Mouse (Mus musculus): ENCODE data around the gene Gm572. TPM values are rescaled to one million over a fixed set of nuclear protein-coding genes. Genes with fewer than 3 reads are reported as not detected.

The Gm572 gene
- total RNA-seq (2021): 1 to 10 TPM; 3.1 to 4.0 TPM
- long read RNA-seq, experiment 1: 0 reads
- long read RNA-seq, experiment 2: 0 reads

DNA sequence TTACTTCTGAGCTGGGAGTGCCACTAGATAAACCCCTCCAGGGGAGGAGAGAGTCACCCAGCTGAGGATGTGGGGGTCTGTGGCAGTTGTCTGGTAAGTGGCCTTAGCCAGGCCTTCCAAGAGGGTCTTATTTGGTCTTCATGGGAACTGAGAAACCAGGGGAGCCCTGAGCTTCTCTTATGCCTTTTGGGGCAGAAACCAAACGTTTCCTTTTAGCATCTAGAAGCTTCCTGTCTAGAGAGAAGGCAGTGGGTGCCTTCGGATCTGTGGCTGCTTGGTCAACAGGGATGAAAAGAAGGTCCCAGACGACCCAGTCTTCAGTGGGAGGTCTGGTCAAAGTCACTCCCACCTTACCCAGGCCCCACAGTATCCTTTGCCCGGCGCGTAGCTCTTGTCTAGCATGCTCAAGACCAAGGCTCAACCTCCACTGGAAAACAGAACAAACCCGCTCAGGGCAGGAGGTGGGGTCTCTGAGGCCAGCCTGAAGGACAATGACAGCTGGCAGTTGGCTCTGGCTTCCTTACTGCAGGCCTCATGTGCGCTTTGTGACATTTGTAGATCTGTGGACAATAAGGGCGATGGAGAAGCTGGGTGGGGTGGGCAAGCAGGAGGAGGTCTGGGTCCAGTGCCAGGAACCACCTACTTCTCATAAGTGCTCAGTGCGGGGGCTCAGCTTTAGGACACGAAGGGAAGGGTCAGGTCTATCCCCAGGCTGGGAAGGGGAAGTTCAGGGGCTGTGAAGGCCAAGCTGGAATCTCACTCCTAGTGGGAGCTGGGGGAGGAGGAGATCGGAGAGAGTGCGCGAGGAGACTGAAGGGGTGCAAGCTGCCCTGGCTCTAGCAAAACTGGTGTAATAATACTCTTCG, at the start of gene Gm572:
Gene Gm572 (plus strand): TSS at position 27 of the 866 bp plus-strand sequence.
- DNase-seq: no peak
- intact Hi-C loops (cut with DNase I): no loop called here

DNA sequence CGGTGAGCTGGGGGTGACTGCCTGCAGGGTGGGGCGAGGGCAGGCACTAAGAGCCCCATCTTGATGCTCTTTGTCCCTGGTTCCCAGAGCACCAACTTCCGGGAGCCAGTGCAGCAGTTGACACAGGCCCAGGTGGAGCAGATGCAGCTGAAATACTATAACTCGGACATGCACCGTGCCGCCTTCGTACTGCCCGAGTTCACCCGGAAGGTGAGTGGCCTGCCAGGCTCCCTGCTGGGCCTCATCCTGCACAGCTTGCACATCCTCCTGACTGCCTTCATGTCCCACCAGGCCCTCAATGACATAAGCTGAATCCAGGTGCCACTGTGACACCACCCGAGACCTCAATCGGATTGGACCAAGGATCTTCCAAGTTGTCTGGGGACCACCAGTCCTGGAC, 49.1 kb upstream of the Gm572 start:
- DNase-seq: no peak
- intact Hi-C loops (cut with DNase I): no loop called here

DNA sequence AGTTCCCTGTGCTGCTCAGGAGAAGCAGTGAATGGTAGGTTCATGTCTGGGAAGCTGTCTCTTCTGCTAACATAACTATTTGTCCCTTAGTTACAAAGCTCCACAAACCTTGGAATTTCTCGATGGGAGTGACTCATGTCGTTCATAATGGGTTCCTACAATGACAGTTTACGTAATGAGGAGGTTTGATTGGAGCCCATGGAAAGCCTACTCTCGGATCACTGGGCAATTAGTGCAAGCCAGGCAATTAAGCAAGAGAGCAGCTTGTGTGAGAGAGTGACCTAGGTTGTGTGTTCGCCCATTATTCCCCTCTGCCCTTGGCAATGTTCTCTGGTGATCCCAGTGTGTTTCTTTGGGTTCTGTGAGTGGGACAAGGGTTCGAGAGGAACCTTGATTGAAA, 47.2 kb upstream of the Gm572 start:
- DNase-seq: no peak
- intact Hi-C loops (cut with DNase I): no loop called here

DNA sequence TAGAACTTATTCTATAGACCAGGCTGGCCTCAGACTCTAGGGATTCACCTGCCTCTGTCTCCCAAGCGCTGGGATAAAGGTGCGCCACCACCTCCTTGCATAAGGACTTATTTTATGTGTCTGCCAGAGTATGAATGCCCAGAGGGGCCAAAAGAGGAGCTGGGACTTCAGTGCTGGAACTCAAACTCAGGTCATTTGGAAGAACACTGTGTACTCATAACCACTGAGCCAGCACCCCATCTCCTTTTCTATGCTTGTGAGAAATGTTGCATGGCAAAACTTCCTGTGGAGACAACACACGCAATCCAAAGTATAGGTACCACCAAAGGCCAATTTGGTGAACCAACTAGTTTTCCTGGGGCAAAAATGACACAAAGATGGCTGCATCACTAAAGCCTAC, 46.4 kb upstream of the Gm572 start:
- intact Hi-C loops (cut with DNase I): no loop called here
- DNase-seq: no peak

DNA sequence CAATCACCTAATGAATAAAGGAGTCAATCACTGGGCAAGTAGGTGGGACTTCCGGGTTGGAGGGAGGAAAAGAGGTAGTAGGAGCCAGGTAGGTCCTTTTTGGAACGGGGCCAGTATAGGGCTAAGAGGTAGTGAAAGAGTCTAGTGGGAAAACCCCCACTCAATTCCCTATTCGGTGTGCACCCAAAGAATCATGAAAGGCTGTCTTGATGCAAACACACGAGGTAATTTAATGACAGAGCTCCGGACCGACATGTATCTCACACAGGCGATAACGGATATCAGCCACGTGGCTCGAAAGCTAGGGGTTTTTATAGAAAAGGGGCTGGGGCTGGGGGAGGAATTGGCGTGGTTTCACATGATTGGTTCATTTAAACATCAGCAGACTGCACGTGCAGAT, 44.3 kb upstream of the Gm572 start:
- intact Hi-C loops (cut with DNase I): no loop called here
- DNase-seq: no peak

DNA sequence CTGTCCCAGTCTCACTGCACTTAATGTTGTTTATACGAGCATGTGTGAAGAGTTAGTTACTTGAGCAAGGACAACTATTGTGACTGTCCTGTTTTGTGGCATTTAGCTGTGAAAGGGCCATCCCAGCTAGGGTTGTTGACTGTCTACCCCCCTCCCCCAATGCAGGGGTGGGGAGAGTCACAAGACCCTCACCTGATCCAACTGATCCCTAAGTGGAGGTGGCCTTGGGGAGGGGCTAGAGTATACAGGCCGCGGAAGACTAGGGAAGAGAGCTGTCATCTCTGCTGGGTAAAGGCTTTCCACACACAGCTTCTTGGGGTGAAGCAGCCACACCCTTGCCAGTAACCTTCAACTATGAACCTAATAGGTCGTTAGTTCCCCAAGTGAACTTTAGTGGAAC, 42.8 kb upstream of the Gm572 start:
- intact Hi-C loops (cut with DNase I): no loop called here
- no peak for DNase-seq

DNA sequence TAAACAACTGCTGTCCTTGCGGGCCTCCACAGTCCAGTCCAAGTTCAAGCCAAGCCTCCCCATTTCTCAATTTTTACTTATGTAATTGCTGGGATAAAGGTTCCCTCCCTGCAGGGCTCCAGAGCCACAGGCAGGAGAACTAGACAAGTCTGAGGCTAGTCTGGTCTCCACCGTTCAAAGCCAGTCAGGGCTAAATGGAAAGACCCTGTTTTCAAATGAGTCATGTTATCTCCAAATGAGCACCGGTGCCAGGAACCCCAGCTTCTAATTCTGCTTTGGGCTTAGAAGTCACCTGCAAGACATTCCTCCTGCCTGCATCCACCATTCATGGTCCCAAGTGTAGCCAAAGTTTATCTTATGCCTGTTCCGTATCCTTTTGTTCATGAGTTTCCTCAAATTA, 41.2 kb upstream of the Gm572 start:
- intact Hi-C loops (cut with DNase I): no loop called here
- DNase-seq: no peak

DNA sequence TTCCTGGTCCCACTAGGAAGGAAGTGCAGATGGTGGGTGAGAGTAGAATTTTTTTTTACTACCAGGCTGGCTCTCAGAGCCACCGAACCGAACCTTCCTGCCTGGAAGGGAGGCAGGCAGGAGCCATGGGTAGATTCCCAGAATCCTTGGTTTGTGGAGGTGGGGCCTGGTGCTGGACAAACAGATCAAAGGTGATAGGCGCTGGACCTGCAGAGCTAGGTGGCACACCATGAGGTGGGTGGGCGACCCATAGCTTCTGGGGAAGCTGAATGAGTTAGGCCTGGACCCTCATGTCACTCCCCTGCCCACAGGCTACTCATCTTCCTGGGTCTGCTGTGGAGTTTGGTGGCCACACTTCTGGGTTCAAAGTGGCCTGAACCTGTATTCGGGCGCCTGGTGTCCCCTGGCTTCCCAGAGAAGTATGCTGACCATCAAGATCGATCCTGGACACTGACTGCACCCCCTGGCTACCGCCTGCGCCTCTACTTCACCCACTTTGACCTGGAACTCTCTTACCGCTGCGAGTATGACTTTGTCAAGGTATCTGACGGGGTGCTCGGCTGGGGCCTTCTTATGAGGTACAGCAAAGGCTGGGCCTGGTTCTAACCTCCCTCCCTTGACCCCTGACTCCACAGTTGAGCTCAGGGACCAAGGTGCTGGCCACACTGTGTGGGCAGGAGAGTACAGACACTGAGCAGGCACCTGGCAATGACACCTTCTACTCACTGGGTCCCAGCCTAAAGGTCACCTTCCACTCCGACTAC, 40.6 kb upstream of the Gm572 start, which contains the start of gene Masp2:
Gene Masp2 (plus strand): TSS at position 198 of the 764 bp plus-strand sequence.
- intact Hi-C loops (cut with DNase I): no loop called here
- DNase-seq: no peak

DNA sequence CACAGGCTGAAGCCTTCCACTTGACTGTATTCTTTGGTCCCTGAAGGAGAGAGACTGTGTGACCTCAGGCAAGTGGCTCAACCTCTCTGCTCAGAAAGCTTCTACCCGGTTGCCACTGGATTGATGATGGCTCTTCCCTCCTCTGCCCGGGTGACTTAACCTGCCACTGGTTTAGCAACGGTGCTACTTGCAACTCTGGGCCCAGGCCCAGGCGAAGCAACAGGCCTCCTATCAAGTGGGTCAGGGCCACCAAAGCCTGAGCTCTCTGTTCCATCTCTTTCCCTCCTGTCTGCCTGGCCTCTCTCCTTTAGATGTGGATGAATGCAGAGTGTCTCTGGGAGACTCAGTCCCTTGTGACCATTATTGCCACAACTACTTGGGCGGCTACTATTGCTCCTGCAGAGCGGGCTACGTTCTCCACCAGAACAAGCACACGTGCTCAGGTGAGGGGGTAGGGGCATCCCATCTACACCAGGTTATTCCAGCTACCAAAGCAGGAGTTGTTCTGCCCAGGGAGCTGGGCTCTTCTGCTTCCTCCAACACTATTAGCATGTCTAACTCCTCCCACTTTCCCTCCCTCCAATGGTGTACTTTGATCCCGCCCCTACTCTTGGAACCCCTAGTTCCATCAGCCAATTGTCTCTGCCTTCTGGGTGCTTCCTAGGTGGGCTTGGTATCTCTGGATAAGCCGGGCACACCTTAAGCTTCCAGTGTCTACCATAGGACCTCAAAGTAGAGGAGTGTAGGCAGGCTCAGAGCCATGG, 39.6 kb upstream of the Gm572 start:
- intact Hi-C loops (cut with DNase I): no loop called here
- no peak for DNase-seq

DNA sequence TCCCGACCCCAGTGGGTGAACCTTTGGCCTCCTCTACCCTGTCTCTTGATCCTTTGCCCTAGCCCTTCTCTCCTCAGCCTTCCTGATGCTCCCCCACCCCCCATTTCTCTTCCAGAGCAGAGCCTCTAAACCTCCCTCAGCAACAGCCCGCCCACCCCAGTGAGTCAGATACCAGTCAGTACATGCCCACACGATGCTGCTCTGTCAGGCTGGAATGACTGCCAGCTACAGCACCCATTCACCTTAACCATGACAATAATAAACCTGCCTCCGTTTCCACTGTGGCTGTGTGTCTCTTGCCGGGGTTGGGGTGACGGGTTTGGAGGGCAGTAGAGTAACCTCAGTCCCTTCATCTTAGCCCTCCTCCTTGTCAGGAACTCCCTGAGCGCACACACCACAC, 39.0 kb upstream of the Gm572 start:
- no peak for DNase-seq
- intact Hi-C loops (cut with DNase I): no loop called here

DNA sequence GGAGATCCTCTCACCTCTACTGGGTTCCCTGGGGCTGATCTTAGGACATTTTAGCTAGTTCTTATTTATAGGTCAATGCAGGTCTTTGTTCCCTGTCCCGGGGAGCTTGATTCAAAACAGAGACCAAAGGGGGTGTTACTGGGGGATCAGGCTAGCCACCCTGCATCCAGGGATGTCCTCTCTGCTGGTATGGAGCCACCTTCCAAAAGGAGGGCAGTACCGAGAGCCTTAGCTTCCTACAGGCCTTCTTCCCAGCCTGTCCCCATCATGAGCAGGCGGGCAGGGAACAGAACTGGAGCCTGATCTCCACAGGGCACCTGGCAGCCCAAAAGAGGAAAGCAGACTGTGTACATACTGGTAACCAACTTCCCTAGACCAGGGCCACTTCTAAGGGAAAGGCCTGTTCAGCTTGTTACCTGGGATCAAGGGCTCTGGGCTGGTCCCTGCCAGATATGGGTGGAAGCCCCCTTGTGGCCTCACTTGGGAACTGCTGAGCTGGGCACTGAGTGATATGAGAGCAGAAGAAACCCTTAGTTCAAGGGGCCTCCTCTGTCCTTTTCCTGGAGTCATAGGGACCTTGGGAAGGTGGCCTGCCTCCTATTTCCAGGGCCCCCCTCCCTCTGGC, 38.5 kb upstream of the Gm572 start:
- intact Hi-C loops (cut with DNase I): loop anchor here (5.0 kb wide), 1 partner anchor 437 kb away; no protein-coding TSS in a partner anchor
- peak; percentile 50 to 76 for DNase-seq

DNA sequence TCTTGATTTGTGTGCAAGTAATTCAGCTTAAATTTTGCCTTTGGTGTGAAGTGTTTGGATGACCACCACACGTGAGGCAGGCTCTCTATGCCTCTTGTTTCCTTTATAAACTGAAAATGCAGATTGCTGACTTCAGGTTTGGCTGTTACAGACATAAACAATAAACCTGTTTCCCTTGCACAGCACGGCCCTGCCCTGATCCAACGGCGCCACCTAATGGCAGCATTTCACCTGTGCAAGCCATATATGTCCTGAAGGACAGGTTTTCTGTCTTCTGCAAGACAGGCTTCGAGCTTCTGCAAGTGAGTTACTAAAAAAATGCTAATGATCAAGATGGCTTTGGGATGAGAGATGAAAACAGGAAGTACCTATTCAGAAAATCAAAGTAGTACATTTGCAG, 35.4 kb upstream of the Gm572 start:
- intact Hi-C loops (cut with DNase I): loop anchor here (5.0 kb wide), 1 partner anchor 440 kb away; no protein-coding TSS in a partner anchor
- DNase-seq: peak; percentile 78 to 88

DNA sequence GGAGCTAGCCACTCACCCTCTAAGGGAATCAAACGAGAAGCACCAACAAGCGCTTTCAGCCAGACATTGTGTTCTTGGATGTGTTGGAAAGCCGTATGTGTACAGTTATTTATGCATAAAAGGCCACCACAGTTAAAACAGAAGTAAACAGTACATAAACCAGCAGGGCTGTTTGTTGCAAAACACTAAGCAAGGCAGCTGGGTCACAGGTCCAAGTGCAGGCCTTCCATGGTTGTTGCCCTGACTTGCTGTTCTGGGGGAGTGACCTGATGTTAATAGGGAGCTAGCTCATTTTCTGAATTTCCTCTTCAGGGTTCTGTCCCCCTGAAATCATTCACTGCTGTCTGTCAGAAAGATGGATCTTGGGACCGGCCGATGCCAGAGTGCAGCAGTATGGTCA, 33.3 kb upstream of the Gm572 start:
- DNase-seq: no peak
- intact Hi-C loops (cut with DNase I): loop anchor here (5.0 kb wide), 1 partner anchor 443 kb away; no protein-coding TSS in a partner anchor

DNA sequence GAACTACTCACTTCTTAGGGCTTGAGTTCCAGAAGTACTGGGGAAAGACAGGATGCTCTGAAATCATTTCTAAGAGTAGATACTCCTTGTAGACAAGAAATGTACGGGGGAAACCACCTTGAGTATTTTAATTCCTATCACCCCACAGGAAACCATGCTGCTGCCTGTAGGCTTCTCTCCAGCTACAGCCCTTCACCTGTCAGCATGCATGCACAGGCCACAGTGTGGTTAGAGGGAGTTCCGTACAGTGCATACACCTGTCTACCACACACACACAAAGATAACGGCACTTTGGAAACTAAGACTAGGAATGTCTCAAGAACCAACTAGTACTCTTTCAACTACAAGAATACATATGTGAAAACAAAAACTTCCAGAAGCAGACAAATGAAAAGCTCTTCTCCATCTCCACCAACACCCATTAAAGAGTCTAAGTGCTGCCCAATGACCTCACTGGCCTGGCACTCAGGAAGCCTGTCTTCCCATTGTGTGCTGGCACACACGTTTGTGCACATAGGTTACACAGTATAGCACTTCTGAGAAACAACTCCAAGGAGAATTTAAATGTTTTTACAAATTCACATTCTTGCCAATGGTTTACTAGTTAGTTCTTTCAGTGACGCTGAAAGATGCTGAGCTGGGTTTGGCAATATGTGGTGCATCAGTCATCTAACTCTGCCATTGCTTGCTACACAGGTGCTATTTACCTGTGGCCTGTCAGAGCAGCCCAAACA, 32.3 kb upstream of the Gm572 start:
- DNase-seq: no peak
- intact Hi-C loops (cut with DNase I): no loop called here

DNA sequence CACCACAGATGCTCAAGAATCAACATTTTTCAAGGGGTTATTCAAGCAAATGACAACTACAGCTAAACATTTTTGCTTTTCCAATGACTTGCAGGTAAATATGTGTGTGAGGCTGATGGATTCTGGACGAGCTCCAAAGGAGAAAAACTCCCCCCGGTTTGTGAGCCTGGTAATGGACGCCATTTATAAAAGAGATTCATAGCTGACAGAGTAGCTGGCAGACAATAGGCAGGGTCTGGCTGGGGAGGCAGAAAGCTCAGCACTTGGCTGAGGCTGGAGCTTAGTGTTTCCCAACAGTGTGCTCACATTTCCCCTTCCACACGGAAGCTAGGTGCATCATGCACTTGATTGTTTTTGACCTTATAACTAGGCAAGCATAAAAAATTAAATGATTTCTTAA, 30.6 kb upstream of the Gm572 start:
- no peak for DNase-seq
- intact Hi-C loops (cut with DNase I): no loop called here

DNA sequence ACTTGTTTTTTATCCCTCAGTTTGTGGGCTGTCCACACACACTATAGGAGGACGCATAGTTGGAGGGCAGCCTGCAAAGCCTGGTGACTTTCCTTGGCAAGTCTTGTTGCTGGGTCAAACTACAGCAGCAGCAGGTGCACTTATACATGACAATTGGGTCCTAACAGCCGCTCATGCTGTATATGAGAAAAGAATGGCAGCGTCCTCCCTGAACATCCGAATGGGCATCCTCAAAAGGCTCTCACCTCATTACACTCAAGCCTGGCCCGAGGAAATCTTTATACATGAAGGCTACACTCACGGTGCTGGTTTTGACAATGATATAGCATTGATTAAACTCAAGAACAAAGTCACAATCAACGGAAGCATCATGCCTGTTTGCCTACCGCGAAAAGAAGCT, 29.4 kb upstream of the Gm572 start:
- DNase-seq: no peak
- intact Hi-C loops (cut with DNase I): no loop called here

DNA sequence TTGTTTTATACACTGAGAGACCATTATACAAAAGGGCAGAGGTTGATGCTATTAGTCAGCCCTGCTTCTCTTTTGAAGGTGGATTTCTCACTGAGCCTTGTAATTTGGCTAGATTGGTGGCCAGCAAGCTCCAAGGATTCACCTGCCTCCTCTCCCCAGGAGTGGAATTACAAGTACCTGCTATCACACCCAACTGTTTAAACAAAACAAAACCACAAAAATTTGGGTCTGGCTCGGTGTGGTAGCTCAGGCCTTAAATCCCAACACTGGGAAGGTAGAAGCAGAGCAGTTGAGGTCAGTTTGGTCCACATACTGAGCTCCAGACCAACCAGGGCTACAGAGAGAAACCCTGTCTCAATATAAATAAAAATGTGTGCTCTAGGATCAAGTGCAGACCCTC, 23.3 kb upstream of the Gm572 start:
- intact Hi-C loops (cut with DNase I): loop anchor here (5.0 kb wide), 1 partner anchor 63 kb away; the partner anchor contains the start of gene Exosc10
- DNase-seq: no peak

DNA sequence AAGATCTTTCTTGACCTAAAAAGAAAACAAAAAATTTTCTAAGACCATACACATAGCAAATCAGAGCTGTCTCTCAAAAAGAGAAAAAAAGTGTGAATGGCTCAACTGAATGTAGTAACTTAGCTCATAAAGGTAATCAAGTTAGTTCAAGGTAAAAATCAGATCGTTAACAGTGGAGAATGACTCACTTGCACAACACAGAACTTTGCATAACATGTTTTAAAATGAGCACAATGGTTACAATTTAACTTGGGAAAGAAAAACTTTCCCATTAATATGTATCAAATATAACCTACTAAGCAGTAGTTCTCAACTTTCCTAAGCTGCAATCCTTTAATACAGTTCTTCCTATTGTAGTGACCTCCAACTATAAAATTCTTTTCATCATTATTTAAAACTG, 22.4 kb upstream of the Gm572 start:
- DNase-seq: no peak
- intact Hi-C loops (cut with DNase I): loop anchor here (5.0 kb wide), 1 partner anchor 63 kb away; the partner anchor contains the start of gene Exosc10

DNA sequence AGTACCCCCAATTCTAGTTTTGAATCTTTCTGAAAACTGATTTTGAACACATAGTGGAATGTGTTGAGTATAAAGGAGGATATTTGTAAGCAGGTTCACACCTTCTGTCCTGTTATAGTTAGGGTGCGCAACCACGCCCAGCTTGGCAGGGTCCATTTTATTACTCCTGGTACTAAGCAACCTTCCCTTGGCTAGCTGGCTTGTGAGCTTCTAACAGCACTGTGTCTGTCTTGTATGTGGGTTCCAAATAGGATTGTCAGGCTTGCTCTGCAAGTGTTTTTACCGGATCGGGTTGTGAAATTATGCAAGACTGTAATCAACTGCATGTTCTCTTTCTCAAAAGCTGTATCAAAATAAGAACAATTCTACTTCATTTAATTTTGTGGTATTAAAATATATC, 20.6 kb upstream of the Gm572 start:
- intact Hi-C loops (cut with DNase I): loop anchor here (5.0 kb wide), 1 partner anchor 65 kb away; the partner anchor contains the start of gene Exosc10
- no peak for DNase-seq

Measured in heart, postnatal 14 days (tissue).